Mouse (Mus musculus) cerebellum, adult 2 months (tissue): ENCODE measurements around the gene Mex3d. TPM values are rescaled to one million over a fixed set of nuclear protein-coding genes. Genes with fewer than 3 reads are reported as not detected.

Experiments used
- DNase-seq, 2 experiments: peaks; one replicate each; pipeline ENCODE4 v3.0.0; 2021
- H3K27ac ChIP-seq: fragments of 200-500 bp; 2 replicates; pipeline ENCODE4 v1.5.1; 2012; ENCODE audit warnings: low read length, control low read depth, inconsistent platforms; ENCODE audit not compliant: insufficient read depth
- H3K27me3 ChIP-seq: fragments of 200-500 bp; 2 replicates; pipeline ENCODE4 v1.6.1; 2012; ENCODE audit warnings: inconsistent platforms, mild to moderate bottlenecking, low read length, moderate library complexity; ENCODE audit not compliant: control insufficient read depth, insufficient read depth
- H3K4me1 ChIP-seq: fragments of 200-500 bp; 2 replicates; pipeline ENCODE4 v1.6.1; 2011; ENCODE audit warnings: low read length; ENCODE audit not compliant: control insufficient read depth, insufficient read depth
- H3K4me3 ChIP-seq: fragments of 200-500 bp; replicated peaks from 2 replicates; pipeline ENCODE3; 2011; ENCODE audit warnings: mild to moderate bottlenecking, low read depth, low read length, control low read depth; ENCODE audit not compliant: insufficient read depth
- CTCF ChIP-seq: fragments of 200-500 bp; IDR thresholded peaks from 2 replicates; pipeline ENCODE4 v1.5.1; 2011; ENCODE audit warnings: low read depth, mild to moderate bottlenecking, control low read depth, low read length, moderate library complexity, borderline replicate concordance; ENCODE audit not compliant: insufficient read depth
- POLR2A ChIP-seq: fragments of 200-500 bp; IDR thresholded peaks from 2 replicates; pipeline ENCODE4 v1.6.1; 2011; ENCODE audit warnings: low read length, control low read depth, borderline replicate concordance; ENCODE audit not compliant: insufficient read depth
- WGBS: fragments of 180-500 bp; shearing (Covaris S2); methylation state at CpG from one replicate; pipeline ENCODE4 v1.1.7; 2018; 5-methylcytosine and 5-hydroxymethylcytosine counted together
- polyA plus RNA-seq: library from polyadenylated mRNA; depleted of rRNA; stranded (reverse); fragments of >200 nt; gene quantifications from 2 replicates; pipeline ENCODE4 v1.2.3, GENCODE M21; 2012

Gene Mex3d
- polyA plus RNA-seq, 1 experiment = 16.1 TPM

- WGBS = 35% methylated on average over 2 of the region's 2 CpGs
- Histone ChIP-seq H3K4me1 (peaks cover 21% of the 10 kb centered on the region), H3K4me3 (no peak overlapping the region), H3K27ac (no peak overlapping the region), H3K27me3 (no peaks in the 10 kb centered on the region)
- no peak for DNase-seq
- TF ChIP-seq CTCF (no peak), POLR2A (no peak)
Measured at GRCm38 (mm10) chr10:80388731-80389130, 1.3 kb upstream of the Mex3d start.

GRCm38 (mm10) chr10:80386735-80387471, 556 bp downstream of the Mex3d start:
- TF ChIP-seq CTCF = no peak
- no peak for TF ChIP-seq POLR2A
- peak in 1 of 2 experiments; percentile 48 for DNase-seq
- 4% methylated on average over 89 of the region's 94 CpGs for WGBS

GRCm38 (mm10) chr10:80385811-80386734, 1.4 kb downstream of the Mex3d start:
- Histone ChIP-seq H3K4me1 (peaks cover 24% of the 10 kb centered on the region), H3K27ac (no peak overlapping the region), H3K27me3 (no peaks in the 10 kb centered on the region), H3K4me3 (peak overlapping the region; percentile 64)
- no peak for TF ChIP-seq CTCF
- TF ChIP-seq POLR2A = no peak
- WGBS = 1% methylated on average over 34 of the region's 34 CpGs
- DNase-seq = peak in 1 of 2 experiments; percentile 38

More at GRCm38 (mm10) chr10:80386735-80387471, 556 bp downstream of the Mex3d start:
- peak overlapping the region; percentile 1; the same call in 1 of the 2 replicates for H3K27ac ChIP-seq
- H3K4me3 ChIP-seq = peak overlapping the region; percentile 64
- H3K27me3 ChIP-seq = no peaks in the 10 kb centered on the region
- peaks cover 24% of the 10 kb centered on the region for H3K4me1 ChIP-seq

GRCm38 (mm10) chr10:80385310-80385709, 2.1 kb downstream of the Mex3d start:
- H3K4me1 ChIP-seq = peaks cover 24% of the 10 kb centered on the region
- WGBS = 9% methylated on average over 7 of the region's 7 CpGs

GRCm38 (mm10) chr10:80384709-80385108, 2.8 kb downstream of the Mex3d start:
- Histone ChIP-seq H3K4me1 (peaks cover 24% of the 10 kb centered on the region), H3K27ac (no peak overlapping the region), H3K4me3 (peak overlapping the region; percentile 64), H3K27me3 (no peaks in the 10 kb centered on the region)
- no peak for TF ChIP-seq POLR2A
- no peak for TF ChIP-seq CTCF
- WGBS = 35% methylated on average over 7 of the region's 7 CpGs
- DNase-seq = no peak

More at GRCm38 (mm10) chr10:80385310-80385709, 2.1 kb downstream of the Mex3d start:
- Histone ChIP-seq H3K27me3 (no peaks in the 10 kb centered on the region), H3K4me3 (peak overlapping the region; percentile 64), H3K27ac (no peak overlapping the region)
- TF ChIP-seq POLR2A (no peak), CTCF (no peak)
- DNase-seq = peak in 1 of 2 experiments; percentile 44

- Histone ChIP-seq H3K4me1 (peaks cover 24% of the 10 kb centered on the region), H3K27me3 (no peaks in the 10 kb centered on the region), H3K27ac (no peak overlapping the region), H3K4me3 (no peak overlapping the region)
- DNase-seq = no peak
- WGBS = 80% methylated on average over 4 of the region's 4 CpGs
- no peak for TF ChIP-seq CTCF
- TF ChIP-seq POLR2A = no peak
Measured at GRCm38 (mm10) chr10:80384115-80384639, 3.3 kb downstream of the Mex3d start.

GRCm38 (mm10) chr10:80383431-80383830, 4.0 kb downstream of the Mex3d start:
- TF ChIP-seq CTCF = peak; percentile 54
- no peak for TF ChIP-seq POLR2A

More at GRCm38 (mm10) chr10:80383431-80383830, 4.0 kb downstream of the Mex3d start:
- H3K4me3 ChIP-seq = no peak overlapping the region
- peaks cover 24% of the 10 kb centered on the region for H3K4me1 ChIP-seq
- 43% methylated on average over 4 of the region's 4 CpGs for WGBS
- no peak for DNase-seq
- H3K27ac ChIP-seq = no peak overlapping the region
- no peaks in the 10 kb centered on the region for H3K27me3 ChIP-seq
